Comparison of ENCODE assay signal across 26 mouse cellular contexts in genomic region chr8:11389275-11390050, GRCm38 (mm10).
DNase-seq lines count a peak whose midpoint lies in the region; ATAC-seq and TF ChIP-seq lines count a peak whose summit lies in the region.
"Had no signal": no experiment of that assay in that cellular context is flagged by ENCODE, and none has a peak within 500 bp of the region (broad histone marks: within the 10 kb centered on the region; RNA-seq: fewer than 3 reads in every experiment).

No protein-coding gene starts in this region.

- 70% methylated on average over 11 of the region's 11 CpGs for WGBS in heart, embryonic 13.5 days
- 82% methylated on average over 11 of the region's 11 CpGs for WGBS in heart, embryonic 11.5 days (ENCODE audit: insufficient replicate concordance)
- WGBS in lung, embryonic 14.5 days, result 75% methylated on average over 11 of the region's 11 CpGs

- H3K27ac ChIP-seq in gastrocnemius, adult 2 months, result peak overlapping the region; percentile 64
- peak overlapping the region; percentile 15; the same call in 1 of the 2 replicates for H3K27ac ChIP-seq in heart, embryonic 13.5 days (replicated peaks)
- H3K27ac ChIP-seq in heart, embryonic 11.5 days (ENCODE audit: low read depth, low read length), result no peak overlapping the region
- H3K27ac ChIP-seq in lung, embryonic 14.5 days (ENCODE audit: low read depth), result no peak overlapping the region
- H3K27ac ChIP-seq in brown adipose tissue, adult 24 weeks (replicated peaks; ENCODE audit: low read depth, low read length), result peak overlapping the region; percentile 41
- H3K27ac ChIP-seq: embryonic facial prominence, embryonic 10.5 days; embryonic facial prominence, embryonic 15.5 days; forebrain, embryonic 13.5 days; hindbrain, embryonic 14.5 days; left cerebral cortex, adult 2 months; limb, embryonic 12.5 days; liver, embryonic 15.5 days; midbrain, embryonic 12.5 days; neural tube, embryonic 12.5 days had no signal

- no peak overlapping the region for H3K9ac ChIP-seq in heart, embryonic 13.5 days
- no peak overlapping the region for H3K9ac ChIP-seq in heart, embryonic 11.5 days (ENCODE audit: low read depth, low read length)
- H3K9ac ChIP-seq in lung, embryonic 14.5 days, result no peak overlapping the region
- H3K9ac ChIP-seq: embryonic facial prominence, embryonic 15.5 days; forebrain, embryonic 13.5 days; hindbrain, embryonic 14.5 days; limb, embryonic 12.5 days; liver, embryonic 15.5 days; lung, embryonic 15.5 days; midbrain, embryonic 12.5 days; neural tube, embryonic 12.5 days had no signal

- H3K9me3 ChIP-seq in heart, embryonic 13.5 days, result no peaks in the 10 kb centered on the region
- H3K9me3 ChIP-seq in heart, embryonic 11.5 days (replicated peaks; ENCODE audit: control insufficient read depth, low read length), result no peaks in the 10 kb centered on the region
- no peaks in the 10 kb centered on the region; the same call in 1 of the 2 replicates for H3K9me3 ChIP-seq in lung, embryonic 14.5 days (ENCODE audit: low read depth, low read length)
- H3K9me3 ChIP-seq: embryonic facial prominence, embryonic 15.5 days; forebrain, embryonic 13.5 days; limb, embryonic 12.5 days; liver, embryonic 15.5 days; lung, embryonic 15.5 days; neural tube, embryonic 12.5 days had no signal

- H3K4me3 ChIP-seq in gastrocnemius, adult 2 months, result no peak overlapping the region
- H3K4me3 ChIP-seq in heart, embryonic 13.5 days, result no peak overlapping the region
- H3K4me3 ChIP-seq in heart, embryonic 11.5 days (ENCODE audit: low read depth, low read length), result no peak overlapping the region
- no peak overlapping the region for H3K4me3 ChIP-seq in lung, embryonic 14.5 days (ENCODE audit: low read depth, low read length)
- no peak overlapping the region for H3K4me3 ChIP-seq in brown adipose tissue, adult 24 weeks (ENCODE audit: insufficient read depth, low read depth, low read length)
- H3K4me3 ChIP-seq: embryonic facial prominence, embryonic 10.5 days; embryonic facial prominence, embryonic 15.5 days; forebrain, embryonic 13.5 days; left cerebral cortex, adult 2 months; limb, embryonic 12.5 days; liver, embryonic 15.5 days; lung, embryonic 15.5 days; midbrain, embryonic 12.5 days; myocyte; neural tube, embryonic 12.5 days had no signal

- ATAC-seq in heart, embryonic 13.5 days (ENCODE audit: extremely low read depth, insufficient number of reproducible peaks, low FRiP score, low TSS enrichment), result no peak
- no peak for ATAC-seq in heart, embryonic 11.5 days (replicated peaks; ENCODE audit: insufficient number of reproducible peaks, low FRiP score, low TSS enrichment)
- no peak for ATAC-seq in lung, embryonic 14.5 days (ENCODE audit: insufficient read depth)
- ATAC-seq: forebrain, embryonic 13.5 days; intestine, postnatal 0 days; Patski had no signal

- H3K36me3 ChIP-seq in heart, embryonic 13.5 days, result peaks cover 9% of the 10 kb centered on the region
- H3K36me3 ChIP-seq in heart, embryonic 11.5 days (ENCODE audit: control insufficient read depth, insufficient read depth, low read length), result no peaks in the 10 kb centered on the region
- H3K36me3 ChIP-seq in lung, embryonic 14.5 days (ENCODE audit: insufficient read depth), result no peaks in the 10 kb centered on the region
- H3K36me3 ChIP-seq: embryonic facial prominence, embryonic 15.5 days; limb, embryonic 12.5 days; liver, embryonic 15.5 days; lung, embryonic 15.5 days; midbrain, embryonic 12.5 days; neural tube, embryonic 12.5 days had no signal

- TF ChIP-seq CTCF in gastrocnemius, adult 2 months (IDR thresholded peaks at IDR 0.05), result no peak
- no peak for TF ChIP-seq CTCF in lung, embryonic 14.5 days (IDR thresholded peaks at IDR 0.05; ENCODE audit: low read depth)

- DNase-seq in gastrocnemius, adult 2 months, result peak; percentile 39
- DNase-seq in gastrocnemius, postnatal 25 days, result no peak
- DNase-seq in lung, embryonic 14.5 days, result peak; percentile 23
- no peak for DNase-seq in lung, postnatal 25 days (ENCODE audit: low spot score)
- DNase-seq in adrenal gland, postnatal 10 days, result no peak
- DNase-seq: adrenal gland, postnatal 25 days; cerebellum, adult 18-20 months; right cerebral cortex, adult 18-20 months; spleen, adult 18-20 months; thymus, postnatal 14 days had no signal

- H3K27me3 ChIP-seq in heart, embryonic 13.5 days (replicated peaks), result no peaks in the 10 kb centered on the region
- H3K27me3 ChIP-seq in heart, embryonic 11.5 days (ENCODE audit: control insufficient read depth, insufficient read depth, low read length), result no peaks in the 10 kb centered on the region
- H3K27me3 ChIP-seq in lung, embryonic 14.5 days (ENCODE audit: insufficient read depth, low read length), result no peaks in the 10 kb centered on the region
- H3K27me3 ChIP-seq: embryonic facial prominence, embryonic 15.5 days; forebrain, embryonic 13.5 days; limb, embryonic 12.5 days; liver, embryonic 15.5 days; lung, embryonic 15.5 days; midbrain, embryonic 12.5 days; neural tube, embryonic 12.5 days; Patski had no signal

- intact Hi-C loops in gastrocnemius, adult 2 months (cut with DNase I), result no loop called here

- peaks cover 65% of the 10 kb centered on the region for H3K4me1 ChIP-seq in heart, embryonic 13.5 days
- peaks cover 44% of the 10 kb centered on the region for H3K4me1 ChIP-seq in heart, embryonic 11.5 days (ENCODE audit: control insufficient read depth, insufficient read depth, low read length)
- H3K4me1 ChIP-seq in lung, embryonic 14.5 days (ENCODE audit: insufficient read depth), result peaks cover 14% of the 10 kb centered on the region
- peaks cover 68% of the 10 kb centered on the region for H3K4me1 ChIP-seq in brown adipose tissue, adult 24 weeks (ENCODE audit: control insufficient read depth, insufficient read depth, insufficient read length, low read length)
- H3K4me1 ChIP-seq: forebrain, embryonic 13.5 days had no signal

- no peak overlapping the region for H3K4me2 ChIP-seq in heart, embryonic 13.5 days
- no peak overlapping the region for H3K4me2 ChIP-seq in heart, embryonic 11.5 days
- no peak overlapping the region for H3K4me2 ChIP-seq in lung, embryonic 14.5 days
- H3K4me2 ChIP-seq: embryonic facial prominence, embryonic 15.5 days; forebrain, embryonic 13.5 days; hindbrain, embryonic 14.5 days; limb, embryonic 12.5 days; liver, embryonic 15.5 days; lung, embryonic 15.5 days; midbrain, embryonic 12.5 days; neural tube, embryonic 12.5 days had no signal

Comparison
In these comparisons a context has a peak if more than half of its experiments do, and no peak if none do; other contexts are left out.
1. DNase-seq: peak in gastrocnemius, adult 2 months (single experiment) and lung, embryonic 14.5 days (single experiment); none in gastrocnemius, postnatal 25 days (single experiment), lung, postnatal 25 days (single experiment) and adrenal gland, postnatal 10 days (single experiment).
2. H3K27ac ChIP-seq: peak in gastrocnemius, adult 2 months (single experiment), heart, embryonic 13.5 days (single experiment) and brown adipose tissue, adult 24 weeks (single experiment); none in heart, embryonic 11.5 days (single experiment) and lung, embryonic 14.5 days (single experiment).